Mouse (Mus musculus) liver, embryonic 13.5 days (tissue): Measurements from ENCODE around the gene Cers5. TPM values are rescaled to one million over a fixed set of nuclear protein-coding genes. Genes with fewer than 3 reads are reported as not detected.
"Not testable (repeated sequence)": the region's sequence is repeated elsewhere in the genome, so short reads cannot be mapped to it uniquely, and the experiment has no call there.

ENCODE experiments used
- ATAC-seq: fragments of 200-750 bp; cut with Nextera tagmentation; 2 replicates; pipeline ENCODE4 v1.8.0; 2017; ENCODE audit warnings: low read depth, mild to moderate bottlenecking, moderate number of reproducible peaks, moderate library complexity
- DNase-seq: peaks from one replicate; pipeline ENCODE4 v3.0.0; 2022
- H3K27ac ChIP-seq: fragments of 300-500 bp; sonication (generic); 2 replicates; pipeline ENCODE4 v1.5.1; 2015; ENCODE audit warnings: moderate library complexity, mild to moderate bottlenecking, inconsistent platforms
- H3K27me3 ChIP-seq: fragments of 300-500 bp; sonication (generic); 2 replicates; pipeline ENCODE4 v1.6.1; 2015; ENCODE audit warnings: mild to moderate bottlenecking, inconsistent platforms
- H3K36me3 ChIP-seq: fragments of 300-500 bp; sonication (generic); 2 replicates; pipeline ENCODE4 v1.6.1; 2015; ENCODE audit warnings: mild to moderate bottlenecking, inconsistent platforms
- H3K4me1 ChIP-seq: fragments of 300-500 bp; sonication (generic); replicated peaks from 2 replicates; pipeline ENCODE4 v1.6.1; 2015; ENCODE audit warnings: inconsistent platforms
- H3K4me2 ChIP-seq: fragments of 300-500 bp; sonication (generic); 2 replicates; pipeline ENCODE4 v1.6.1; 2015; ENCODE audit warnings: inconsistent platforms, mild to moderate bottlenecking, moderate library complexity
- H3K4me3 ChIP-seq: fragments of 300-500 bp; sonication (generic); replicated peaks from 2 replicates; pipeline ENCODE4 v1.5.1; 2015; ENCODE audit warnings: mild to moderate bottlenecking, inconsistent platforms
- H3K9ac ChIP-seq: fragments of 300-500 bp; sonication (generic); 2 replicates; pipeline ENCODE4 v1.6.1; 2015; ENCODE audit warnings: mild to moderate bottlenecking, inconsistent platforms
- H3K9me3 ChIP-seq: fragments of 300-500 bp; sonication (generic); replicated peaks from 2 replicates; pipeline ENCODE4 v1.6.1; 2016; ENCODE audit warnings: inconsistent platforms
- WGBS: fragments of 180-500 bp; shearing (Covaris S2); methylation state at CpG from one replicate; pipeline ENCODE4 v1.1.7; 2015; ENCODE audit not compliant: insufficient replicate concordance; 5-methylcytosine and 5-hydroxymethylcytosine counted together
- polyA plus RNA-seq: library from polyadenylated mRNA; unstranded; fragments of >200 nt; fragmentation: Nextera tagmentation; extraction: Ambion mirVana; gene quantifications from 2 replicates; pipeline ENCODE4 v1.2.1, GENCODE M21; 2015

The Cers5 gene
- polyA plus RNA-seq, 1 experiment from 2014 or later, result 11.2 TPM

DNA sequence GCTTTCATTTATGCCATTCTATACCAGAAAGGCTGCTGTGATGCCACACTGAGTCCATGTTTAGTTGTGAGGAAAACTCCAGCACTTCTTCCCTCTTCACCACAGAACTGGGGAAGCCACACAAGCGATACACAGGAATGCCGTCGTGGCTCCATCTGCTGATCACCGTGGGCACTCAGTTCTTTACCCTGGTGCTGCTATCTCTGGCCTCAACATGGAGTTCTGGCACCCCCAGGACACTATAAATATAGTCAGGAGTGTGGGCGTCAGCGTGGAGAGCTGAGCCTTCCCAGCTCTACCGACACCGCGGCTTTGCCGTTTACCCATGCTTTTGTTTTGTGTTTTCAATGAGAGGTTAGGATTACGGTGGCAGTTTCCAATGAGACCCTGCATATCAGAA lies 36.0 kb downstream of the Cers5 start:
- no peaks in the 10 kb centered on the region for H3K27me3 ChIP-seq
- no peak for DNase-seq
- H3K4me3 ChIP-seq, result no peak overlapping the region
- H3K27ac ChIP-seq, result no peak overlapping the region
- H3K4me2 ChIP-seq, result no peak overlapping the region
- ATAC-seq, result no peak
- H3K9ac ChIP-seq, result no peak overlapping the region
- H3K9me3 ChIP-seq, result no peaks in the 10 kb centered on the region
- 82% methylated on average over 11 of the region's 11 CpGs for WGBS
- no peaks in the 10 kb centered on the region for H3K4me1 ChIP-seq
- H3K36me3 ChIP-seq, result peaks cover 25% of the 10 kb centered on the region

DNA sequence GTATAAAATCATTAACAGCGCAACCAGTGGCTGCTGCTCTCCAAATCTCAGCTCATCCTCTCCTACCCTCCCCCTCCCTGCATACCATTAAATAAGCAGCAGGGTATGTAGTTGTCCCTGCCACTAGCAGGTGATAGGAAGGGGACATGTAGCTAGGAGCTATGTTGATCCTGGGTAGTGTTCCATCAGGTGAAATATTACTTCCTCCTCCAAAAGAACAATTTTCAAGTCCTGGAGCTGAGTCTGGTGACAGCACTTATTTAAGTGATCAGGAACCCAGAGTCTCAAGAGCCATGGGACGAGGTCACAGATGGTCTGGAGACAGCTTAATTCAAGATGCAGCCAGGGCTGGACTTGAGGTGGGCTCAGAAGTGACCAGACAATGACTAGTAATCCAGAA lies 37.1 kb downstream of the Cers5 start:
- WGBS, result 71% methylated on average over 2 of the region's 2 CpGs
- Histone ChIP-seq H3K4me2 (no peak overlapping the region), H3K9ac (no peak overlapping the region), H3K4me3 (no peak overlapping the region), H3K4me1 (no peaks in the 10 kb centered on the region), H3K36me3 (peaks cover 25% of the 10 kb centered on the region), H3K27ac (no peak overlapping the region), H3K9me3 (no peaks in the 10 kb centered on the region), H3K27me3 (no peaks in the 10 kb centered on the region)
- DNase-seq (no peak), ATAC-seq (no peak)

DNA sequence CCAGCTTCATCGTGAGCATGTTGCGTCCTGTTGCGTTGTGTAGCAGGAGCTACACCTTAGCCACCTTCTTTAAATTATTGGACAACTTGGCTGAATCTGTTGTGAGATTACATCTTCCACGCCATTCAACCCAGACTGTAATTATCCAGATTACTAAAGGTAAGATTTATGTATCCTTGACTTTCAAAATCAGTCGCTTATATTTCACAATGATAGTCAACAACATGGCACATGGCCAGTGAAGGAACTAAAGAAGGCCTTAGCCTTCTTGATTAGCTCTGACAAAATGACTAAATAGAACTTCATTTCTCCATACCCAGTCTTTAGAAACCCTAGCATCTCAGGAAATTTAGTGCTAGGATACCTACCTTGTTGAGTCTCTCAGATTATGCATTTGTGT lies 39.5 kb downstream of the Cers5 start:
- H3K27ac ChIP-seq, result no peak overlapping the region
- 86% methylated on average over 5 of the region's 5 CpGs for WGBS
- H3K9ac ChIP-seq, result no peak overlapping the region
- H3K4me2 ChIP-seq, result no peak overlapping the region
- H3K4me3 ChIP-seq, result no peak overlapping the region
- ATAC-seq (no peak), DNase-seq (no peak)
- peaks cover 36% of the 10 kb centered on the region for H3K36me3 ChIP-seq
- H3K4me1 ChIP-seq, result no peaks in the 10 kb centered on the region
- peaks cover 6% of the 10 kb centered on the region; the same call in 1 of the 2 replicates for H3K9me3 ChIP-seq
- H3K27me3 ChIP-seq, result no peaks in the 10 kb centered on the region

DNA sequence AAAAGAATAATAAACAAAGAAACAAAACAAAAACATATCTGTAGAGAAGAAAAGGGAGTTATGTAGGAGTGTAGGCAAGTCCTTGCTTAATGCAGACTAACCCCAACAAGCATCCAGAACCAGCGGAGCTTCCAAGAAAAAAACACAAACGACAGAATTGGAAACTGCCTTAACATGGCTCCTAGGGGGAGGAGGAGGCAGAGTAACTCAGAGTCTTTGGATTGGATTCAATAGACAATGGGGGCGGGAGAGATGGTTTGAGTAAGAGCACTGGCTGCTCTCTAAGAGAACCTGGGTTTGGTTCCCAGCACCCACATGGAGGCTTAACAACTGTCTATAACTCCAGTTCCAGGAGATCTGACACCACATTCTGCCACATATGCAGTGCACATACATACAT lies 41.0 kb downstream of the Cers5 start:
- ATAC-seq (no peak), DNase-seq (no peak)
- Histone ChIP-seq H3K4me1 (peaks cover 7% of the 10 kb centered on the region), H3K4me2 (no peak overlapping the region), H3K4me3 (no peak overlapping the region), H3K27ac (no peak overlapping the region), H3K9me3 (peaks cover 6% of the 10 kb centered on the region; the same call in 1 of the 2 replicates), H3K9ac (no peak overlapping the region), H3K27me3 (no peaks in the 10 kb centered on the region), H3K36me3 (peaks cover 42% of the 10 kb centered on the region)
- WGBS, result 70% methylated on average over 3 of the region's 3 CpGs

DNA sequence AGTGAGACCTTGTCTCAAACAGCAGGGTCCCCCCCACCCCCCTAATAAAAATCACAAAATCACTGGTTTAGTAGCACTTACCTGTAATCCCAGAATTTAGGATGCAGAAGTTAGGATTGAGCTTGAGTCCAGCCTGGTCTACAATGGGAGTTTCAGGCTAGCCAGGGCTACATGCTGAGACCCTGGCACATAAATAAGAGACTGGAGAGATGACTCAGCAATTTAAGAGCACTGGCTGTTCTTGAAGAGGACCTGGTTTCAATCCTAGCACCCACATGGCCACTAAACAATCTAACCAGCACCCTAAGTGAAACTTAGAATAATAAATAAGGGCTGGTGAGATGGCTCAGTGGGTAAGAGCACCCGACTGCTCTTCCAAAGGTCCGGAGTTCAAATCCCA lies 41.5 kb downstream of the Cers5 start:
- no peak overlapping the region for H3K4me2 ChIP-seq
- no peak overlapping the region for H3K9ac ChIP-seq
- no peak overlapping the region for H3K27ac ChIP-seq
- peaks cover 6% of the 10 kb centered on the region; the same call in 1 of the 2 replicates for H3K9me3 ChIP-seq
- H3K27me3 ChIP-seq, result no peaks in the 10 kb centered on the region
- H3K4me1 ChIP-seq, result peaks cover 12% of the 10 kb centered on the region
- ATAC-seq, result no peak
- DNase-seq, result no peak
- H3K4me3 ChIP-seq, result no peak overlapping the region
- peaks cover 37% of the 10 kb centered on the region for H3K36me3 ChIP-seq
- 87% methylated on average over 2 of the region's 2 CpGs for WGBS

DNA sequence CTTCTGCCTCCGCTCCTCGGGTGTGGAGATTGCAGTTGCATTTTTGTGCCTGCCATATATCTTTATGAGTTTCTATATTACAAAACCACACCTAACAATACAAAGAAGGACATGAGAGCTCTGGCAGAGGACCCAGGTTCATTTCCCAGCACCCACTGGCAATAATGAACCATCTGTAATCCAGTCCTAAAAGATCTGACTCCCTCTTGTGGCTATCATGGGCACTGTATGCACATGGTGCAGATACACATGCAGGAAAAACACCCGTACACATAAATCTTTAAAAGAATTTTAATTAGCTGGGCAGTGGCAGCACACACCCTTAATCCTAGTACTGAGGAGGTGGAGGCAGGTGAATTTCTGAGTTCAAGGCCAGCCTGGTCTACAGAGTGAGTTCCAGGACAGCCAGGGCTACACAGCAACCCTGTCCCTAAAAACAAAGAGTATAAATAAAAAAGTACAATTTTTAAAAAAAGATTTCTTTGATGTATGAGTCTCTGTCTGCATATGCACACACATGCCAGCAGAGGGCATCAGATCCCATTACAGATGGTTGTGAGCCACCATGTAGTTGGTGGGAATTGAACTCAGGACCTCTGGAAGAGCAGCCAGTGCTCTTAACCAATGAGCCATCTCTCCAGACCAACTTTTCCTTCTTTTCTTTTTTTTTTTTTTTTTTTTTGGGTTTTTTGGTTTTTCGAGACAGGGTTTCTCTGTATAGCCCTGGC lies 43.5 kb downstream of the Cers5 start:
- no peak overlapping the region for H3K4me2 ChIP-seq
- WGBS, result 81% methylated on average over 4 of the region's 4 CpGs
- DNase-seq, result no peak
- no peak overlapping the region for H3K27ac ChIP-seq
- ATAC-seq, result no peak
- H3K9ac ChIP-seq, result no peak overlapping the region
- H3K9me3 ChIP-seq, result peaks cover 6% of the 10 kb centered on the region; the same call in 1 of the 2 replicates
- peaks cover 29% of the 10 kb centered on the region for H3K36me3 ChIP-seq
- no peaks in the 10 kb centered on the region for H3K27me3 ChIP-seq
- peaks cover 25% of the 10 kb centered on the region for H3K4me1 ChIP-seq
- no peak overlapping the region for H3K4me3 ChIP-seq

DNA sequence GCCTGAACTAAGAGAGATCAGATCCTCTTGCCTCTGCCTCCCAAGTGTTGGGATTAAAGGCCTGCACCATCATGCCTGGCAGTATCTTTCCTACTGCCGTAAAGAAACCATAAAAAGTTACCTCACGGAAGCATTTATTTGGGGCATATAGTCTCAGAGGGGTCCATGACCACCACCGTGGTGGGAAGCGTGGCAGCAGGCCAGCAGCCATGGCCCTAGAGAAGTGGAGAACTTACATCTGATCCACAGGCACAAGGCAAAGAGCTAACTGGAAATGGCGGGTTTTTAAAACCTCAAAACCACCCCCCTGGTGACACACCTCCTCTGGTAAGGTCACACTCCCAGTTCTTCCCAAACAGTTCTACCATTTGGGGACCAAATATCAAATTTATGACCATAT lies 44.5 kb downstream of the Cers5 start:
- Histone ChIP-seq H3K9ac (no peak overlapping the region), H3K27me3 (no peaks in the 10 kb centered on the region; the same call in 1 of the 2 replicates), H3K36me3 (peaks cover 25% of the 10 kb centered on the region), H3K4me1 (peaks cover 35% of the 10 kb centered on the region), H3K4me3 (no peak overlapping the region), H3K4me2 (no peak overlapping the region), H3K27ac (no peak overlapping the region), H3K9me3 (peaks cover 6% of the 10 kb centered on the region; the same call in 1 of the 2 replicates)
- WGBS, result 88% methylated on average over 5 of the region's 5 CpGs
- DNase-seq (no peak), ATAC-seq (no peak)

DNA sequence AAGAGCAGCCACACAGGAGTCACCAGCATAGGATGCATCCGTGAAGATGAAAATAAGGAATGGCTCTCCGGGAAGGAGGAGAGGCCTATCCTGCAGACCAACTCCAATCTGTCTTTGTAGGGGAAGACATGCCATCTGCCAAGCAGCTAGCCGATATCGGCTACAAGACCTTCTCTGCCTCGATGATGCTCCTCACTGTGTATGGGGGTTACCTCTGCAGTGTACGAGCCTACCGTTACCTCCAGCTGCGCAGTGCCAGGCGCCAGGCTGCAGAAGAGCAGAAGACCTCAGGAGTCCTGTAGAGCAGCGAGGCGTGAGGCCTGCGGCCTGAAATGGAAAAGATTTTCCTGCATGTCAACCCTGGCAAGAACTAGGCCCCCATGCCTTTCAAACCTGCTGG lies 45.2 kb downstream of the Cers5 start:
- WGBS, result 90% methylated on average over 12 of the region's 12 CpGs
- Histone ChIP-seq H3K9ac (no peak overlapping the region), H3K4me3 (no peak overlapping the region), H3K36me3 (peaks cover 25% of the 10 kb centered on the region), H3K27ac (no peak overlapping the region), H3K4me1 (peaks cover 42% of the 10 kb centered on the region), H3K4me2 (no peak overlapping the region), H3K9me3 (peaks cover 6% of the 10 kb centered on the region; the same call in 1 of the 2 replicates), H3K27me3 (no peaks in the 10 kb centered on the region; the same call in 1 of the 2 replicates)
- ATAC-seq (no peak), DNase-seq (no peak)

DNA sequence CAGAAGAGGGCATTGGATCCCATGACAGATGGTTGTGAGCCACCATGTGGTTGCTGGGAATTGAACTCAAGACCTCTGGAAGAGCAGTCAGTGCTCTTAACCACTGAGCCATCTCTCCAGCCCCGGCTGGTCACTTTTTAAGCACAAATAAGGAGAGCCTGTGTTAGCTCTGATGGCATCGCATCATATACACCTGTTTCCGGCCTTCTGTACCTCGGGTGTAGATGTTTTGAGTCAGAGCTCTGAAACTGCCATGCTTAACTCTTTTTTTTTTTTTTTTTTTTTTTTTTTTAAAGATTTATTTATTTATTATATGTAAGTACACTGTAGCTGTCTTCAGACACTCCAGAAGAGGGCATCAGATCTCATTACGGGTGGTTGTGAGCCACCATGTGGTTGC lies 45.6 kb downstream of the Cers5 start:
- Histone ChIP-seq H3K4me2 (0 out of 2 replicates have a peak overlapping the region, but pooled peaks have one; percentile 77), H3K4me1 (peaks cover 47% of the 10 kb centered on the region), H3K4me3 (peak overlapping the region; percentile 83; the same call in 1 of the 2 replicates), H3K36me3 (peaks cover 25% of the 10 kb centered on the region)
- not testable (repeated sequence) for H3K27ac ChIP-seq, DNase-seq, H3K27me3 ChIP-seq, ATAC-seq, H3K9ac ChIP-seq, H3K9me3 ChIP-seq
- WGBS, result 84% methylated on average over 4 of the region's 5 CpGs

DNA sequence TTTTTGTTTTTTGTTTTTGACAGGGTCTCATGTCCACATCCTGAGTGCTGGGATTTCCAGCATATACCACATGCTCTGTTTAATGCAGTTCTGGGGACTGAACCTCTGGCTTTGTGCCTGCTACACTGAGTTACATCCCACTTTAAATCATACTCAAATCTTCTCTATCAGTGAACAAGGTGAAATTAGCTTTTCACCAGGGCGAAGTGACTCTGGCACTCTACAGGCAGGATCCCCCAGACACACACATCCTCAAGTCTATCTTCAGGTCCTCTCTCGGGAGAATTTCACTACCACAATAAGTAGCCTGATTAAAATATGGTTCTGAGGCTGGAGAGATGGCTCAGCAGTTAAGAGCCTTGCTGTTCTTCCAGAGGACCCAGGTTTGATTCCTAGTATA lies 46.1 kb downstream of the Cers5 start:
- 69% methylated on average over 2 of the region's 2 CpGs for WGBS
- peaks cover 51% of the 10 kb centered on the region for H3K4me1 ChIP-seq
- no peaks in the 10 kb centered on the region; the same call in 1 of the 2 replicates for H3K27me3 ChIP-seq
- peak overlapping the region; percentile 77 for H3K4me2 ChIP-seq
- H3K9me3 ChIP-seq, result peaks cover 6% of the 10 kb centered on the region; the same call in 1 of the 2 replicates
- H3K27ac ChIP-seq, result no peak overlapping the region
- peak overlapping the region; percentile 83 for H3K4me3 ChIP-seq
- DNase-seq, result no peak
- no peak for ATAC-seq
- H3K36me3 ChIP-seq, result peaks cover 25% of the 10 kb centered on the region
- H3K9ac ChIP-seq, result peak overlapping the region; percentile 87

DNA sequence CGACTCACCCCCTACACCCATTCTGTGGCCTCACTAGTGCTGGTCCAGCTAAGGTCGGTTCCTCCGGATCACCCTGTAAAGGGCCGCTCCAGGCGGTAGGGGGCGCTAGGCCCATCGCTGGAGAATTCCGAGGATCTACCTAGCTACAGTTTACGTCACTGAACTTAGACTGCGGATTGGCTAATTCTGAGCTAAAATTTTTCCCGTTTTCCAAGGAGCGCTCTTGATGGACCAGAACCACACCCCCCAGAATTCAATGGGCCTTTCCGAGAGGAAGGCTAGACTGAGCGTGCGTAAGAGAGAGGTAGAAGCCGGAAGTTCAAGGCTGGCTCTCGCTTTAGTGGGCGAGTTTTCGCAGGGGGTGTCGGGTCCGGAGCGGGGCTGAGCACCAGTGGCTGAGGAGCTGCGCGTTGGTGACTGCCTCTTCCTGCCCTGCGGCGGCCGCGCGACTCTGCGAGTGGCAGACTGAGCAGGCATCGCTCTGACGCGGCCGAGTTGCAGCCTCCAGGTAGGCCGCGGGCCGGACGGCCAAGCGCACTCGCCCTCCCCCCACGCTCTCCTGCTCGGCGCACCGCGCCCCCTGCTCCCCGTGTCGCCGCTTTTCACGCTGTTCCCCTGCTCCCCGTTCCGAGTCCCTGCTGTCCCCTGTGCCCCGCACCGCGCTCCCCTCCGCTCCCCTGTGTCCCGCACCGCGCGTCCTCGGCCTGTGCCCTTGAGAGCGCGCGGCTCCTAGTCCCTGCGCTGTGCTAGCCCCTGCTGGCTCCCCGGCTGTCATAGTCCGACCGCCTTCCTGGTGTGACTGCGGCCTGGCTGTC lies 47.1 kb downstream of the Cers5 start, which contains the start of gene Cox14:
Gene Cox14, plus strand, starts transcription at position 278 of the 815 bp plus-strand sequence.
- peaks cover 6% of the 10 kb centered on the region; the same call in 1 of the 2 replicates for H3K9me3 ChIP-seq
- WGBS, result under 1% methylated on average over 67 of the region's 68 CpGs
- H3K27ac ChIP-seq, result peak within 1 kb of the TSS; percentile 86
- peak within 1 kb of the TSS; percentile 77 for H3K4me2 ChIP-seq
- peaks cover 28% of the 10 kb centered on the region for H3K36me3 ChIP-seq
- H3K4me1 ChIP-seq, result peaks cover 51% of the 10 kb centered on the region
- no peaks in the 10 kb centered on the region; the same call in 1 of the 2 replicates for H3K27me3 ChIP-seq
- ATAC-seq (peak; percentile 91), DNase-seq (peak; percentile 91)
- H3K4me3 ChIP-seq, result peak within 1 kb of the TSS; percentile 83
- peak within 1 kb of the TSS; percentile 87 for H3K9ac ChIP-seq
